Mouse (Mus musculus) liver, embryonic 15.5 days (tissue): Measurements from ENCODE around the gene Ccne1. TPM values are rescaled to one million over a fixed set of nuclear protein-coding genes. Genes with fewer than 3 reads are reported as not detected.
A peak's percentile ranks its signal among the peaks of the same experiment; 100 is the strongest.

Source experiments
- ATAC-seq: fragments of 200-750 bp; cut with Nextera tagmentation; 2 replicates; pipeline ENCODE4 v1.8.0; 2017; ENCODE audit warnings: moderate number of reproducible peaks, mild to moderate bottlenecking, moderate library complexity; ENCODE audit not compliant: insufficient read depth
- H3K27ac ChIP-seq: fragments of 300-500 bp; sonication (generic); replicated peaks from 2 replicates; pipeline ENCODE4 v1.5.1; 2015; ENCODE audit warnings: mild to moderate bottlenecking, inconsistent platforms
- H3K27me3 ChIP-seq: fragments of 300-500 bp; sonication (generic); 2 replicates; pipeline ENCODE4 v1.6.1; 2015; ENCODE audit warnings: mild to moderate bottlenecking, inconsistent platforms
- H3K36me3 ChIP-seq: fragments of 300-500 bp; sonication (generic); replicated peaks from 2 replicates; pipeline ENCODE4 v1.6.1; 2015; ENCODE audit warnings: moderate library complexity, mild to moderate bottlenecking, inconsistent platforms
- H3K4me1 ChIP-seq: fragments of 300-500 bp; sonication (generic); replicated peaks from 2 replicates; pipeline ENCODE4 v1.6.1; 2015; ENCODE audit warnings: inconsistent platforms
- H3K4me2 ChIP-seq: fragments of 300-500 bp; sonication (generic); 2 replicates; pipeline ENCODE4 v1.6.1; 2015; ENCODE audit warnings: moderate library complexity, mild to moderate bottlenecking, inconsistent platforms
- H3K4me3 ChIP-seq: fragments of 300-500 bp; sonication (generic); replicated peaks from 2 replicates; pipeline ENCODE4 v1.5.1; 2015; ENCODE audit warnings: mild to moderate bottlenecking, inconsistent platforms
- H3K9ac ChIP-seq: fragments of 300-500 bp; sonication (generic); 2 replicates; pipeline ENCODE4 v1.6.1; 2015; ENCODE audit warnings: moderate library complexity, mild to moderate bottlenecking, inconsistent platforms
- H3K9me3 ChIP-seq: fragments of 300-500 bp; sonication (generic); replicated peaks from 2 replicates; pipeline ENCODE4 v1.6.1; 2016; ENCODE audit warnings: inconsistent platforms
- WGBS: fragments of 180-500 bp; shearing (Covaris S2); methylation state at CpG from one replicate; pipeline ENCODE4 v1.1.7; 2015; ENCODE audit warnings: mixed read lengths; ENCODE audit not compliant: insufficient replicate concordance; 5-methylcytosine and 5-hydroxymethylcytosine counted together
- polyA plus RNA-seq: library from polyadenylated mRNA; unstranded; fragments of >200 nt; fragmentation: Nextera tagmentation; extraction: Ambion mirVana; gene quantifications from 2 replicates; pipeline ENCODE4 v1.2.1, GENCODE M21; 2015

Gene Ccne1
- 77.6 and 79.9 TPM in 2 replicates for polyA plus RNA-seq

GRCm38 (mm10) chr7:38107371-38108259, at the start of gene Ccne1:
Ccne1 (minus strand) TSS chr7:38107534.
- ATAC-seq: peak; percentile 90
- Histone ChIP-seq H3K9ac (peak within 1 kb of the TSS; percentile 89), H3K4me1 (peaks cover 58% of the 10 kb centered on the region), H3K27me3 (no peaks in the 10 kb centered on the region), H3K4me3 (peak within 1 kb of the TSS; percentile 93), H3K27ac (peak within 1 kb of the TSS; percentile 86), H3K9me3 (no peaks in the 10 kb centered on the region), H3K36me3 (peaks cover 23% of the 10 kb centered on the region), H3K4me2 (peak within 1 kb of the TSS; percentile 99)
- WGBS: under 1% methylated on average over 97 of the region's 102 CpGs

DNA sequence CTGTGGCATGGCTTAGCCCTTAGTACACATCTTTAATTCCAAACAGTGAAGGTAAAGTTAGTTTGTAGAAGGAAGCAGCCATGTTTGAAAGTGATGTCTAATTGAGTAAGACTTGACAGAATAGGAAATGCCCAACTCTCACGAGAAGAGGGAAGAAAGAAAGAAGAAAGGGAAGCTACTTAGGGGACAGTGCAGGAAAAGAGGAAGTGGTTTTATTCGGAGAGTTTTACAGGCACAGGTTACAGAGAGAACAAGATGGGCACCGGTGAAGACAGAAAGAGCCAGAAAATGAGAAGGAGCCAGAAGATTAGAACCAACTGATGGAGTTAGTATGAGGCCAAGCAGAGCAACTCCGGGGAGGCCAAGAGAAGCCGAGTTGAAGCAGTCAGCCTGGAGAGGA, 48.5 kb upstream of the Ccne1 start:
- no peaks in the 10 kb centered on the region for H3K27me3 ChIP-seq
- 30% methylated on average over 5 of the region's 5 CpGs for WGBS
- no peak overlapping the region for H3K4me2 ChIP-seq
- H3K9ac ChIP-seq: no peak overlapping the region
- no peak for ATAC-seq
- H3K4me1 ChIP-seq: no peaks in the 10 kb centered on the region
- H3K9me3 ChIP-seq: no peaks in the 10 kb centered on the region
- no peaks in the 10 kb centered on the region for H3K36me3 ChIP-seq
- no peak overlapping the region for H3K4me3 ChIP-seq
- no peak overlapping the region for H3K27ac ChIP-seq

DNA sequence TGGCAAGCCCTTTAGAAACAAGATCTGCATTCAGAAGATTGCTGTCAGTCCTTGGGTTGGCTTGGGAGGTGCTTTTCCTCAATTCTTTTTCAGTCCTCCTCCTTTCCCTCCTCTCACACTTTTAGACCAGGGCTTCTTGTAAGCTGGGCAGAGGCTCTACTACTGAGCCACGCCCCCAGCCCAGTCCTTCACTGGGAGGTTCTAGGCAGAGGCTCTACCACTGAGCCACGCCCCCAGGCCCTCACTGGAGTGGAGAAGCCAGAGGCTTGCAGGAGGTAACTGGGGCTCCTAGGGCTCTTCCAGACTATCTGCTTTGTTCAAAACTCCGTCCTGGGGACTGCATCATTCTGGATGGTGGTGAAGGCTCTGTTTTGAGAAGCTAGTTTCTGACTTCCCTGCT, 45.2 kb upstream of the Ccne1 start:
- 50% methylated on average over 3 of the region's 3 CpGs for WGBS
- no peaks in the 10 kb centered on the region for H3K27me3 ChIP-seq
- H3K9me3 ChIP-seq: no peaks in the 10 kb centered on the region
- no peaks in the 10 kb centered on the region for H3K36me3 ChIP-seq
- no peak for ATAC-seq
- no peaks in the 10 kb centered on the region for H3K4me1 ChIP-seq
- no peak overlapping the region for H3K9ac ChIP-seq
- H3K27ac ChIP-seq: no peak overlapping the region
- no peak overlapping the region for H3K4me3 ChIP-seq
- no peak overlapping the region for H3K4me2 ChIP-seq

GRCm38 (mm10) chr7:38151706-38152312, 44.5 kb upstream of the Ccne1 start:
- Histone ChIP-seq H3K27ac (no peak overlapping the region), H3K9me3 (no peaks in the 10 kb centered on the region), H3K27me3 (no peaks in the 10 kb centered on the region), H3K4me1 (no peaks in the 10 kb centered on the region), H3K9ac (no peak overlapping the region), H3K36me3 (no peaks in the 10 kb centered on the region), H3K4me2 (no peak overlapping the region), H3K4me3 (no peak overlapping the region)
- no peak for ATAC-seq
- WGBS: 61% methylated on average over 14 of the region's 14 CpGs

GRCm38 (mm10) chr7:38147477-38147876, 40.1 kb upstream of the Ccne1 start:
- no peaks in the 10 kb centered on the region for H3K27me3 ChIP-seq
- H3K9me3 ChIP-seq: no peaks in the 10 kb centered on the region
- no peaks in the 10 kb centered on the region for H3K4me1 ChIP-seq
- no peak overlapping the region for H3K4me3 ChIP-seq
- no peak overlapping the region for H3K4me2 ChIP-seq
- ATAC-seq: no peak
- no peak overlapping the region for H3K9ac ChIP-seq
- no peaks in the 10 kb centered on the region for H3K36me3 ChIP-seq
- WGBS: 64% methylated on average over 6 of the region's 6 CpGs
- no peak overlapping the region for H3K27ac ChIP-seq

- no peaks in the 10 kb centered on the region for H3K9me3 ChIP-seq
- no peaks in the 10 kb centered on the region for H3K4me1 ChIP-seq
- WGBS: 51% methylated on average over 13 of the region's 13 CpGs
- no peak overlapping the region for H3K4me3 ChIP-seq
- no peaks in the 10 kb centered on the region for H3K36me3 ChIP-seq
- no peak for ATAC-seq
- H3K9ac ChIP-seq: no peak overlapping the region
- 0 out of 2 replicates have a peak, but pooled peaks cover 3% of the 10 kb centered on the region for H3K27me3 ChIP-seq
- no peak overlapping the region for H3K27ac ChIP-seq
- no peak overlapping the region for H3K4me2 ChIP-seq
Measured at GRCm38 (mm10) chr7:38141747-38142545, 34.6 kb upstream of the Ccne1 start.

DNA sequence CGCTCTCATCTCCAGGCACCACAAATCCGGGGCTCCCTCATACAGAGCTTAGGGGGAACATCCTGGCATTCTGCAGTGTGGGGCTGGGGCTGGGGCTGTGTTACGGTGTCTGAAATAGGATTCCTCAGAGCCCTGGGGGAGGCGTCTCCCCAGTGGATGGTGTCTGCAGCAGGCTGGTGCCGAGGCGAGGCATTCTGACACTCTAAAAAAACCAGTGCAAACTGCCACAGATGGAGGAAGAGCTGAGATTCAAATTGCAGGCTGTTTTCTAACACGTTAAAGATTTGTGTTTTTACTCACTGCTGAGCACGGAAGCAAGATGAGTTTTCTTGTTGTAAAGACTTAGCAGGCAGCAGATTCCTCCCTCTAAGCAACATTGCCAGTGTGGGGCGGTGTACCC, 33.0 kb upstream of the Ccne1 start:
- H3K9ac ChIP-seq: no peak overlapping the region
- 0 out of 2 replicates have a peak, but pooled peaks cover 3% of the 10 kb centered on the region for H3K27me3 ChIP-seq
- H3K36me3 ChIP-seq: no peaks in the 10 kb centered on the region
- H3K9me3 ChIP-seq: no peaks in the 10 kb centered on the region
- no peaks in the 10 kb centered on the region for H3K4me1 ChIP-seq
- 43% methylated on average over 9 of the region's 9 CpGs for WGBS
- no peak overlapping the region for H3K27ac ChIP-seq
- H3K4me2 ChIP-seq: no peak overlapping the region
- ATAC-seq: no peak
- H3K4me3 ChIP-seq: no peak overlapping the region

- no peaks in the 10 kb centered on the region for H3K9me3 ChIP-seq
- 0 out of 2 replicates have a peak, but pooled peaks cover 3% of the 10 kb centered on the region for H3K27me3 ChIP-seq
- H3K4me1 ChIP-seq: no peaks in the 10 kb centered on the region
- no peak overlapping the region for H3K9ac ChIP-seq
- no peak overlapping the region for H3K27ac ChIP-seq
- no peak overlapping the region for H3K4me3 ChIP-seq
- no peaks in the 10 kb centered on the region for H3K36me3 ChIP-seq
- 42% methylated on average over 5 of the region's 5 CpGs for WGBS
- no peak for ATAC-seq
- H3K4me2 ChIP-seq: no peak overlapping the region
Measured at GRCm38 (mm10) chr7:38134471-38134870, 27.1 kb upstream of the Ccne1 start.

GRCm38 (mm10) chr7:38131186-38131585, 23.9 kb upstream of the Ccne1 start:
- 28% methylated on average over 5 of the region's 5 CpGs for WGBS
- Histone ChIP-seq H3K4me3 (no peak overlapping the region), H3K36me3 (no peaks in the 10 kb centered on the region), H3K9me3 (no peaks in the 10 kb centered on the region), H3K4me1 (no peaks in the 10 kb centered on the region), H3K27ac (no peak overlapping the region), H3K27me3 (no peaks in the 10 kb centered on the region), H3K4me2 (no peak overlapping the region), H3K9ac (no peak overlapping the region)
- no peak for ATAC-seq

GRCm38 (mm10) chr7:38129986-38130729, 22.8 kb upstream of the Ccne1 start:
- Histone ChIP-seq H3K4me1 (no peaks in the 10 kb centered on the region), H3K36me3 (no peaks in the 10 kb centered on the region), H3K27ac (no peak overlapping the region), H3K9ac (no peak overlapping the region), H3K4me3 (no peak overlapping the region), H3K27me3 (no peaks in the 10 kb centered on the region), H3K4me2 (no peak overlapping the region), H3K9me3 (no peaks in the 10 kb centered on the region)
- whole genome bisulfite sequencing: 73% methylated on average over 26 of the region's 26 CpGs
- no peak for ATAC-seq
